Mouse (Mus musculus) CH12F3 (cell line): ENCODE data around the gene Gm14288.
"Not testable (repeated sequence)": the region's sequence is repeated elsewhere in the genome, so short reads cannot be mapped to it uniquely, and the experiment has no call there.

Experiments used
- in situ Hi-C: fragments of 300-500 bp; cut with MboI; formaldehyde crosslinking; loops from 2 replicates; pipeline ENCODE4 v1.14.3; 2020; ENCODE audit warnings: low sequenced_read_pairs

The Gm14288 gene

GRCm38 (mm10) chr2:175800993-175801392, at the start of gene Gm14288:
TSS of gene Gm14288 (minus strand) at chr2:175801093.
- in situ Hi-C loops: not testable (repeated sequence)

GRCm38 (mm10) chr2:175741237-175741636, 59.7 kb downstream of the Gm14288 start, which contains the start of gene Gm2007:
TSS of gene Gm2007 (plus strand) at chr2:175741537.
- in situ Hi-C loops: not testable (repeated sequence)
